In the genomic region with DNA sequence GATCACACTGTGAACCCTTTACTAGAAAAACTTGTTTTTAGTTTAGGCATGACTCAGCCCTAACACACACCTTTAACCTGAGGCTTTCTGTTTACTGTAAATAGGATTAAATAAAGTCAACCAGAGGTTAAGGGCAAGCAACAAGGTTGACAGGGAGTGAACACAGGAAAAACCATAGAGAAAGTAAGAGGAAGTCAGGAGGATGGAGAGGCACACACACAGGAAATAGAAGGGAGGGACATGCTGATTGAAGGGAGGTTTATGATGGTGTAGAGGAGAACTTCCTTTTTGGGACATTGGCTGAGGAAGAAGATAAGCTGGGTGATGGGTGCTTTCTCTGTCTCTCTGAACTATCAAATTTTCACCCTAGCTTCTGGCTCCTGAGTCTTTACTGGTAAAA, we compare ENCODE assay signal across 26 mouse cellular contexts. TPM values are rescaled to one million over a fixed set of nuclear protein-coding genes. Genes with fewer than 3 reads are reported as not detected.
A peak's percentile ranks its signal among the peaks of the same experiment; 100 is the strongest.
DNase-seq lines count a peak whose midpoint lies in the region; ATAC-seq and TF ChIP-seq lines count a peak whose summit lies in the region.
"Had no signal": no experiment of that assay in that cellular context is flagged by ENCODE, and none has a peak within 500 bp of the region (broad histone marks: within the 10 kb centered on the region; RNA-seq: fewer than 3 reads in every experiment).

No protein-coding gene starts in this region.

- peak; percentile 49 for DNase-seq in 416B (ENCODE audit: low read depth)
- DNase-seq in G1E (ENCODE audit: low spot score) = no peak
- no peak for DNase-seq in gastrocnemius, adult 2 months
- no peak for DNase-seq in adrenal gland, adult 2 months
- DNase-seq in heart, postnatal 4 days = no peak
- DNase-seq in spleen, adult 12 weeks (ENCODE audit: low spot score) = no peak
- DNase-seq: adrenal gland, postnatal 25 days; cerebellum, adult 9-10 months; gastrocnemius, postnatal 25 days; heart, adult 2 months; kidney, postnatal 36 days; layer of hippocampus, adult 9-11 months; lung, embryonic 14.5 days; lung, postnatal 36 days; right cerebral cortex, adult 18-20 months; spleen, adult 18-20 months; thymus, postnatal 25 days had no signal

- H3K4me1 ChIP-seq in G1E (ENCODE audit: insufficient read depth, low read depth, low read length) = peaks cover 3% of the 10 kb centered on the region; the same call in 1 of the 2 replicates
- H3K4me1 ChIP-seq: forebrain, embryonic 15.5 days; kidney, embryonic 15.5 days; midbrain, embryonic 15.5 days had no signal

- peak; percentile 34 for ATAC-seq in G1E (ENCODE audit: extremely low read depth, insufficient number of reproducible peaks, low FRiP score, poor library complexity, severe bottlenecking)
- ATAC-seq in granulocyte monocyte progenitor cell, adult 5-6 weeks (replicated peaks; ENCODE audit: poor library complexity, severe bottlenecking) = peak; percentile 55
- peak; percentile 70; the same call in 1 of the 2 replicates for ATAC-seq in monocyte, adult 5-6 weeks (replicated peaks; ENCODE audit: insufficient number of reproducible peaks, low FRiP score, low TSS enrichment, poor library complexity, severe bottlenecking)
- ATAC-seq: forebrain, embryonic 15.5 days; intestine, embryonic 16.5 days; midbrain, embryonic 15.5 days had no signal

- no peaks in the 10 kb centered on the region for H3K27me3 ChIP-seq in G1E (ENCODE audit: insufficient read depth, low read length)
- H3K27me3 ChIP-seq: forebrain, embryonic 15.5 days; kidney, embryonic 15.5 days; midbrain, embryonic 15.5 days had no signal

- H3K36me3 ChIP-seq in G1E (replicated peaks) = peaks cover 95% of the 10 kb centered on the region
- H3K36me3 ChIP-seq: midbrain, embryonic 15.5 days had no signal

- H3K27ac ChIP-seq in gastrocnemius, adult 2 months = no peak overlapping the region
- H3K27ac ChIP-seq: forebrain, embryonic 15.5 days; heart, adult 2 months; hindbrain, embryonic 14.5 days; kidney, embryonic 15.5 days; liver, embryonic 14.5 days; midbrain, embryonic 15.5 days had no signal

- H3K4me3 ChIP-seq in G1E (ENCODE audit: low read depth, low read length) = no peak overlapping the region
- no peak overlapping the region for H3K4me3 ChIP-seq in gastrocnemius, adult 2 months
- H3K4me3 ChIP-seq: forebrain, embryonic 15.5 days; heart, adult 2 months; kidney, embryonic 15.5 days; midbrain, embryonic 15.5 days; myocyte had no signal

- no peak for TF ChIP-seq CTCF in G1E (IDR thresholded peaks at IDR 0.05; ENCODE audit: low read depth, low read length)
- TF ChIP-seq CTCF in gastrocnemius, adult 2 months (IDR thresholded peaks at IDR 0.05) = no peak

- intact Hi-C loops in gastrocnemius, adult 2 months (cut with DNase I) = no loop called here

- no peaks in the 10 kb centered on the region for H3K9me3 ChIP-seq in G1E (replicated peaks)
- H3K9me3 ChIP-seq: forebrain, embryonic 15.5 days; kidney, embryonic 15.5 days; midbrain, embryonic 15.5 days had no signal

RNA-seq across cellular contexts. Expression of a gene that starts 14.9 kb away (rescaled TPM):
- 186 and 202 TPM in 2 replicates for total RNA-seq in G1E (2014; fragmentation: Nextera tagmentation)
- total RNA-seq in G1E (2017) = 79.4 and 99.2 TPM in 2 replicates
- polyA plus RNA-seq in G1E (2012) = 2.1 and 2.8 TPM in 2 replicates
- 11.1 and 27.0 TPM in 2 replicates for total RNA-seq in granulocyte monocyte progenitor cell, adult 5-6 weeks (2014; fragmentation: Nextera tagmentation)
- 71.2 and 85.8 TPM in 2 replicates for total RNA-seq in granulocyte monocyte progenitor cell, adult 5-6 weeks (2017)
- 0.58 to 1.9 TPM in 2 of 3 replicates, not detected in the other for total RNA-seq in monocyte, adult 5-6 weeks (2017)
- total RNA-seq in gastrocnemius, adult 2 months (2021) = under 1 TPM in 1 of 2 experiments, not detected in 1; 0.08 TPM
- 1 to 10 TPM in 1 of 2 experiments, under 1 TPM in 1; 0.76 to 1.4 TPM for total RNA-seq in adrenal gland, adult 2 months (2021)
- 0.32 and 0.47 TPM in 2 replicates for polyA plus RNA-seq in adrenal gland, adult 2 months (2012; rRNA removed)
- 10 to 100 TPM; 36.3 to 43.2 TPM for total RNA-seq in heart, postnatal 4 days (2021)

RNA-seq across cellular contexts. Expression of a gene that starts 15.1 kb away (rescaled TPM):
- total RNA-seq in G1E (2014; fragmentation: Nextera tagmentation) (129 and 133 TPM in 2 replicates), G1E (2017) (183 and 211 TPM in 2 replicates)
- 54.0 and 55.1 TPM in 2 replicates for polyA plus RNA-seq in G1E (2012)
- total RNA-seq in granulocyte monocyte progenitor cell, adult 5-6 weeks (2014; fragmentation: Nextera tagmentation) = 77.5 and 108 TPM in 2 replicates
- total RNA-seq in granulocyte monocyte progenitor cell, adult 5-6 weeks (2017) = 176 and 201 TPM in 2 replicates
- total RNA-seq in monocyte, adult 5-6 weeks (2017) = 16.8 to 31.9 TPM (median 27.7 TPM) in 3 replicates
- total RNA-seq in gastrocnemius, adult 2 months (2021) = 10 to 100 TPM in 1 of 2 experiments, 1 to 10 TPM in 1; 9.9 to 14.0 TPM
- total RNA-seq in adrenal gland, adult 2 months (2021) = 10 to 100 TPM; 21.1 to 25.2 TPM
- 22.0 and 27.2 TPM in 2 replicates for polyA plus RNA-seq in adrenal gland, adult 2 months (2012; rRNA removed)
- 10 to 100 TPM; 30.6 to 31.7 TPM for total RNA-seq in heart, postnatal 4 days (2021)

RNA-seq across cellular contexts. Expression of a gene that starts 23.3 kb away (rescaled TPM):
- 55.2 and 61.8 TPM in 2 replicates for total RNA-seq in G1E (2014; fragmentation: Nextera tagmentation)
- 135 TPM in 2 replicates for total RNA-seq in G1E (2017)
- 49.8 and 55.0 TPM in 2 replicates for polyA plus RNA-seq in G1E (2012)
- 76.7 and 94.3 TPM in 2 replicates for total RNA-seq in granulocyte monocyte progenitor cell, adult 5-6 weeks (2014; fragmentation: Nextera tagmentation)
- total RNA-seq in granulocyte monocyte progenitor cell, adult 5-6 weeks (2017) = 111 and 159 TPM in 2 replicates
- 136 to 161 TPM (median 144 TPM) in 3 replicates for total RNA-seq in monocyte, adult 5-6 weeks (2017)
- 10 to 100 TPM; 57.9 to 61.8 TPM for total RNA-seq in gastrocnemius, adult 2 months (2021)
- total RNA-seq in adrenal gland, adult 2 months (2021) = 10 to 100 TPM; 61.3 to 92.1 TPM
- 22.9 and 28.7 TPM in 2 replicates for polyA plus RNA-seq in adrenal gland, adult 2 months (2012; rRNA removed)
- 10 to 100 TPM; 89.0 TPM for total RNA-seq in heart, postnatal 4 days (2021)

RNA-seq across cellular contexts. Expression of a gene that starts 36.8 kb away (rescaled TPM):
- total RNA-seq in G1E (2014; fragmentation: Nextera tagmentation) (466 and 524 TPM in 2 replicates), G1E (2017) (257 and 292 TPM in 2 replicates)
- polyA plus RNA-seq in G1E (2012) = 59.6 and 68.9 TPM in 2 replicates
- 44.0 and 58.2 TPM in 2 replicates for total RNA-seq in granulocyte monocyte progenitor cell, adult 5-6 weeks (2014; fragmentation: Nextera tagmentation)
- 53.7 and 71.2 TPM in 2 replicates for total RNA-seq in granulocyte monocyte progenitor cell, adult 5-6 weeks (2017)
- total RNA-seq in monocyte, adult 5-6 weeks (2017) = 70.3 to 89.6 TPM (median 85.1 TPM) in 3 replicates
- 100 to 1,000 TPM; 643 to 672 TPM for total RNA-seq in gastrocnemius, adult 2 months (2021)
- 10 to 100 TPM; 68.0 to 71.7 TPM for total RNA-seq in adrenal gland, adult 2 months (2021)
- polyA plus RNA-seq in adrenal gland, adult 2 months (2012; rRNA removed) = 17.2 and 17.7 TPM in 2 replicates
- 100 to 1,000 TPM; 161 to 182 TPM for total RNA-seq in heart, postnatal 4 days (2021)
